Mouse (Mus musculus) stomach, embryonic 14.5 days (tissue): ENCODE measurements around the gene Trim2. TPM values are rescaled to one million over a fixed set of nuclear protein-coding genes. Genes with fewer than 3 reads are reported as not detected.
A peak's percentile ranks its signal among the peaks of the same experiment; 100 is the strongest.

Source experiments
- ATAC-seq: fragments of 200-750 bp; cut with Nextera tagmentation; 2 replicates; pipeline ENCODE4 v1.8.0; 2017; ENCODE audit warnings: low read depth, moderate TSS enrichment; ENCODE audit not compliant: insufficient number of reproducible peaks, insufficient read depth, low FRiP score
- H3K27ac ChIP-seq: fragments of 300-500 bp; sonication (generic); 2 replicates; pipeline ENCODE4 v1.5.1; 2014; ENCODE audit warnings: mild to moderate bottlenecking, low read length, moderate library complexity, mixed read lengths
- H3K27me3 ChIP-seq: fragments of 300-500 bp; sonication (generic); 2 replicates; pipeline ENCODE4 v1.6.1; 2014; ENCODE audit warnings: low read length, control low read depth, mixed read lengths; ENCODE audit not compliant: control insufficient read depth, insufficient read depth
- H3K36me3 ChIP-seq: fragments of 300-500 bp; sonication (generic); 2 replicates; pipeline ENCODE4 v1.6.1; 2014; ENCODE audit warnings: mild to moderate bottlenecking, control low read depth, low read length, moderate library complexity, mixed read lengths; ENCODE audit not compliant: control insufficient read depth, insufficient read depth
- H3K4me1 ChIP-seq: fragments of 300-500 bp; sonication (generic); 2 replicates; pipeline ENCODE4 v1.6.1; 2014; ENCODE audit warnings: low read length, control low read depth, mixed read lengths; ENCODE audit not compliant: control insufficient read depth, insufficient read depth
- H3K4me2 ChIP-seq: fragments of 300-500 bp; sonication (generic); replicated peaks from 2 replicates; pipeline ENCODE4 v1.6.1; 2014; ENCODE audit warnings: low read depth, low read length, control low read depth
- H3K4me3 ChIP-seq: fragments of 300-500 bp; sonication (generic); 2 replicates; pipeline ENCODE4 v1.5.1; 2014; ENCODE audit warnings: low read depth, low read length, control low read depth
- H3K9ac ChIP-seq: fragments of 300-500 bp; sonication (generic); replicated peaks from 2 replicates; pipeline ENCODE4 v1.6.1; 2014; ENCODE audit warnings: low read depth, mild to moderate bottlenecking, control low read depth, low read length, moderate library complexity, mixed read lengths
- H3K9me3 ChIP-seq: fragments of 300-500 bp; sonication (generic); 2 replicates; pipeline ENCODE4 v1.6.1; 2016; ENCODE audit warnings: low read depth, low read length, control low read depth; ENCODE audit not compliant: control insufficient read depth
- WGBS: fragments of 180-500 bp; shearing (Covaris S2); extraction: QIAGEN DNeasy Blood & Tissue Kit; methylation state at CpG from one replicate; pipeline ENCODE4 v1.1.7; 2014; 5-methylcytosine and 5-hydroxymethylcytosine counted together
- polyA plus RNA-seq: library from polyadenylated mRNA; unstranded; fragments of >200 nt; fragmentation: Nextera tagmentation; extraction: Ambion mirVana; gene quantifications from 2 replicates; pipeline ENCODE4 v1.2.1, GENCODE M21; 2014

Gene Trim2
- polyA plus RNA-seq, 1 experiment from 2014 or later, result 37.1 TPM

DNA sequence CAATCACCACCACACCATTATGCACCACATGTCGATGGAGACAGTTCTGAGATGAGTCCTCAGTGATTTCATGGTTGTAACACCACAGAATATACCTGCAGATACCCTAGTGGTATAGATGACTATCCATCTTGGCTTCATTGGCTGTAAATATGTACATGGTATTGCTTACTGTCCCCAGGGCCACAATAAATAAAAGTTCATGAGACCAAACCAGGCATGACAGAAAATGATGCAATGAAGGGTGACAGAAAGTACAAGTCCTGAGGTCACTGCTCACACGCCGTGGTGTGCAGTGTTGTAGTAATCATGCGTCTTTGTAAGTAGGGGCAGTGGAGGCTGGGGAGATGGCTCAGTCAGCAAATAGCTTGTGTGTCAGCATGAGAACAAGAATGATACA, 65.6 kb downstream of the Trim2 start:
- H3K9me3 ChIP-seq, result no peaks in the 10 kb centered on the region
- no peak overlapping the region for H3K27ac ChIP-seq
- no peaks in the 10 kb centered on the region for H3K36me3 ChIP-seq
- 93% methylated on average over 4 of the region's 4 CpGs for WGBS
- no peak overlapping the region for H3K4me2 ChIP-seq
- H3K4me1 ChIP-seq, result no peaks in the 10 kb centered on the region
- no peak overlapping the region for H3K9ac ChIP-seq
- H3K27me3 ChIP-seq, result no peaks in the 10 kb centered on the region
- no peak overlapping the region for H3K4me3 ChIP-seq
- no peak for ATAC-seq

DNA sequence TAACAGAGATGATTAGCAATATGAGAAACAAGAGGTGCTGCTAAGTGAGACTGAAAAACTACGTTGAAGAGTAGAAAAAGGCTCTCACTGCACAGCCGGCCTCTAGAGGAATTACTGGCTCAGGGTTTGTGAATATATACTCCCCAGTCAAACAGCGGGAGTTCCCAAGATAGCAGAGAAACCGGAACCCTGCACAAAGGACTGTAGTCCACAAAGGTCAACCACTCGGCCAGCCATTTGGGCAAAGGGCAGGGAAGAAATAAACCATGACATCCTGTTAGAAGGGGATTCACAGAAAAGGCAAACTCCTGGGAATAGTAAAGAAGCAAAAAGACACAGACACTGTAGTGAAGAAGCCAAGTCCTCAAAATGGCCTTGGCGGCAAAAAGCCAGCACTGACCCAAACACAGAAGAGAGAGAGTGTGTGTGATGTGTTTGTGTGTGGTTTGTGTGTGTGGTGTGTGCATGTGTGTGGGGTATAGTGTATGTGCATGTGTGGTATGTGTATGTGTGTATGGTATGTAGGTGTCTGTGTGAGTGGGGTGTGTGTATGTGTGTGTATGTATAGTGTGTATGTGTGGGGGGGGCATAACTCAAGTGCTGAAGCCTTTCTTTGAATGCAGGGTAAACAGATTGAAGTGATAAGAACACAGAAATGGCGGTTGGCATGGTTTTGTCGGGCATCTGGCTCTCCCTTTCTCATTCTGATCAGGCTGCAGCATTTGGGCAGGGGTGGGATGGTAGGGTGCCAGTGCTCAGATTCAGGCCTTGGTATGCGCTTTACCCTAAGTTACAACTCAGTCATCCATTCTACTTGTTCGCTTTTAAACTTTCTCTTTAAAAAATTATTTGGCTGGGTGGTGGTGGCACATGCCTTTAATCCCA, 71.0 kb downstream of the Trim2 start:
- no peak overlapping the region for H3K27ac ChIP-seq

DNA sequence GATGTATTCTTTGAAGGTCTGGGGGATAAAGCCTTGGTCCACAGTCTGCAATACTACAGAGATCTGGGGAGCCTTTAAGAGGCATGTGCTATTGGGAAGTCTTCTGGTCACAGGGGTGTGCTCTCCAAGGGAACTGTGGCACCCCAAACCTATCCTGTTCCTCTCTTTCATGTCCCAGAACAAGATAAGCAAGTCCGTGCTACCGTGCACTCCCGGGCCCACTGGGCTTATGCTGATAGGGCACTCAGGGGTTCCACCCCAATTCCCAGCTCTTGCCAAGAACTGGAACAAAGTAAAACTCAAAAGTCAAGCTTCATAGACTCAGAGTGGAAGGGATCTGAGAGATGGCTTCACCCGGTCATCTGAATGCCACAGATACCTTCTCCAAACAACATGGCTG, 72.1 kb downstream of the Trim2 start:
- Histone ChIP-seq H3K27me3 (no peaks in the 10 kb centered on the region), H3K4me1 (0 out of 2 replicates have a peak, but pooled peaks cover 5% of the 10 kb centered on the region), H3K27ac (no peak overlapping the region), H3K4me3 (no peak overlapping the region), H3K9me3 (no peaks in the 10 kb centered on the region), H3K36me3 (no peaks in the 10 kb centered on the region), H3K9ac (no peak overlapping the region), H3K4me2 (no peak overlapping the region)
- ATAC-seq, result no peak
- 87% methylated on average over 4 of the region's 4 CpGs for WGBS

More for the DNA sequence above, 71.0 kb downstream of the Trim2 start:
- Histone ChIP-seq H3K4me1 (0 out of 2 replicates have a peak, but pooled peaks cover 5% of the 10 kb centered on the region), H3K4me3 (no peak overlapping the region), H3K27me3 (no peaks in the 10 kb centered on the region), H3K9ac (no peak overlapping the region), H3K4me2 (no peak overlapping the region), H3K36me3 (no peaks in the 10 kb centered on the region), H3K9me3 (no peaks in the 10 kb centered on the region)
- WGBS, result 49% methylated on average over 10 of the region's 10 CpGs
- ATAC-seq, result no peak

DNA sequence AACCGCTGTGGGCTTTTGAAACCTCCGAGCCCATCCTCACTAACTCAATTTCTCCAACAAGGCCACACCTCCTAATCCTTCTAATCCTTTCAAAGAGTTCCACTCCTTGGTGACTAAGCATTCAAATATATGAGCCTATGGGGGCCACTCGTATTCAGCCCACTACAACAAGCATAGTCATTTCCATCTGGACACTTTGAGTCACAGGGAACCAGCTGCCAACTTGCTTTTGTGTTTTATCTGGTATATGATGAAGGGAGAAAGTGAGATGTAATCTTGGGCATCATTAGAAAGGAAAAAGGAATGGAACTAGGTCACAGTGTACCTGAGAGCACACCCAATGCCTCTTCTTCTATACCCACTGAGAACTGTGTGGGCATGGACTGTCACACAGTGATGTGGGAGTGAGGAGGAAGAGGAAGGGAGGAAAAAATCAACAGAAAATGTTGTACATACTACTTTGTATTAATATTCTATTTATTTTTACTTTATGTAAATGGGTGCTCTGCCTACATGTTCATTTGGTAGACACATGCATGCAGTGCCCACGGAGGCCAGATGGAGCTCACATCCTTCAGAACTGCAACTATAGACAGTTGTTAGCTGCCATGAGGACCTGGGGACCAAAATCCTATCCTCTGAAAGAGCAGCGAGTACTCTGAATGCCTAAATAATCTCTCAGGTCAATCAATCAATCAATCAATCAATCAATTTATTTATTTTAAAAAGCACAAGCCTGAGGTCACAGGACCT, 72.8 kb downstream of the Trim2 start:
- no peak overlapping the region for H3K4me3 ChIP-seq
- ATAC-seq, result no peak
- 81% methylated on average over 5 of the region's 5 CpGs for WGBS
- H3K9me3 ChIP-seq, result no peaks in the 10 kb centered on the region
- H3K36me3 ChIP-seq, result no peaks in the 10 kb centered on the region
- no peak overlapping the region for H3K27ac ChIP-seq
- no peak overlapping the region for H3K4me2 ChIP-seq
- no peak overlapping the region for H3K9ac ChIP-seq
- H3K27me3 ChIP-seq, result no peaks in the 10 kb centered on the region
- H3K4me1 ChIP-seq, result 0 out of 2 replicates have a peak, but pooled peaks cover 7% of the 10 kb centered on the region

DNA sequence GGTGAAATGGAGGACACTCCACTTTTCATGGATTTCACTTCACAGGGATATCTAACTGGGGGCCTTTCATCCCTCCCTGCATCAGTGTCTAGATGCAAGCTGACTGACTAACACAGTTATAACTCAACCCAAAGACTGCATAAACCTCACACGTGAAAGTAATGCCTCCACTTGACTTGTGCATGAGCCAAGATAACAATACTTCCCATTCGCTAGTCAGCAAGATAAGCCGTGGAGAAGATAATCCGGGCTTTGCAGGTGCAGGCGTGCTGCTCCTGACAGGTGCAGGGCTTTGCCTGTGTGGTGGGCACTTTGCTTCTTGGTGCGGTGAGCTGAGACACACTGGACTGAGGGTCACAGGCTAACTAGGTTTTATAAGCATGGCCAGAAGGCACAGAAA, 74.4 kb downstream of the Trim2 start:
- 71% methylated on average over 6 of the region's 6 CpGs for WGBS
- H3K4me2 ChIP-seq, result no peak overlapping the region
- H3K9ac ChIP-seq, result no peak overlapping the region
- peaks cover 8% of the 10 kb centered on the region; the same call in 1 of the 2 replicates for H3K4me1 ChIP-seq
- no peaks in the 10 kb centered on the region for H3K9me3 ChIP-seq
- H3K27me3 ChIP-seq, result no peaks in the 10 kb centered on the region
- no peak for ATAC-seq
- H3K27ac ChIP-seq, result no peak overlapping the region
- H3K36me3 ChIP-seq, result no peaks in the 10 kb centered on the region
- no peak overlapping the region for H3K4me3 ChIP-seq

DNA sequence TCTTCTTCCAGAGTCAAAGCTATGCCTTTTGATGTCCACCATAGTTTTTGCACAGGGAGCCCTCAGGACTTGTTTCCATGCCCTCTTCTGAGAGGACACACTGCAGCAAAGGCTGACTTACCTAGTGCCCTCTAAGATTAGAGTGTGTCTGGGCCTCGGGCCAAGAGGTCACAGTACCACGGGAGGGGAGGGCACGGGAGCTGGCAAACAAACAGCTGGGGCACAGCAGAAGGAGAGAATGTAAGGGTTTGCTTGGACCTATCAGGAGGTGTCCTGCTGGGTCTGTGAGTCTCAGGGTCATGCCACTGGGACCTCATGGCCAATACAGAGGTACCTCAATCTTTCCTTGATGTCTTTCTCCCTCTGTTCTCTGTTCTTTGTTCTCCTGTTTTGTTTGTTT, 75.7 kb downstream of the Trim2 start:
- Histone ChIP-seq H3K4me1 (peaks cover 8% of the 10 kb centered on the region; the same call in 1 of the 2 replicates), H3K36me3 (no peaks in the 10 kb centered on the region), H3K27me3 (no peaks in the 10 kb centered on the region), H3K4me3 (no peak overlapping the region), H3K9ac (no peak overlapping the region), H3K4me2 (no peak overlapping the region), H3K9me3 (no peaks in the 10 kb centered on the region), H3K27ac (no peak overlapping the region)
- no peak for ATAC-seq
- WGBS, result 26% methylated on average over 3 of the region's 3 CpGs

DNA sequence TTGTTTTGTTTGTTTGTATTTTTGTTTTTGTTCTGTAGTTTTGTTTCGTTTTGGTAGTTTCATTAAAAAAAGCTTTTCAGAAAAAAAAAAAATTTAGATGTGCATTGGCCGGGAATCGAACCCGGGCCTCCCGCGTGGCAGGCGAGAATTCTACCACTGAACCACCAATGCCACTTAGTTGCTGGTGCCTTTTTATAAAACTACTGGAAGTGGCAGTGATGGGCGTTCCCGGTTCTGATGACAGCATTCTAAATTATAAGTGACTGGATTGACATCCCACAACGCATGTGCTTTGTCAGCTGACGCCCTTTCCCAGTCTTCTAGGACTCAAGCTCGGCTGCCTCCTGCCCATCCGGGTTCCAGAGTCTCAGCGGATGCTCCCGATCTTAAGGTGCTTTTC, 77.8 kb downstream of the Trim2 start:
- H3K36me3 ChIP-seq, result no peaks in the 10 kb centered on the region
- peak overlapping the region; percentile 74 for H3K4me2 ChIP-seq
- H3K27ac ChIP-seq, result no peak overlapping the region
- H3K9me3 ChIP-seq, result no peaks in the 10 kb centered on the region
- H3K27me3 ChIP-seq, result no peaks in the 10 kb centered on the region
- no peak overlapping the region for H3K9ac ChIP-seq
- peaks cover 4% of the 10 kb centered on the region; the same call in 1 of the 2 replicates for H3K4me1 ChIP-seq
- peak overlapping the region; percentile 39 for H3K4me3 ChIP-seq
- ATAC-seq, result no peak
- 12% methylated on average over 15 of the region's 15 CpGs for whole genome bisulfite sequencing

DNA sequence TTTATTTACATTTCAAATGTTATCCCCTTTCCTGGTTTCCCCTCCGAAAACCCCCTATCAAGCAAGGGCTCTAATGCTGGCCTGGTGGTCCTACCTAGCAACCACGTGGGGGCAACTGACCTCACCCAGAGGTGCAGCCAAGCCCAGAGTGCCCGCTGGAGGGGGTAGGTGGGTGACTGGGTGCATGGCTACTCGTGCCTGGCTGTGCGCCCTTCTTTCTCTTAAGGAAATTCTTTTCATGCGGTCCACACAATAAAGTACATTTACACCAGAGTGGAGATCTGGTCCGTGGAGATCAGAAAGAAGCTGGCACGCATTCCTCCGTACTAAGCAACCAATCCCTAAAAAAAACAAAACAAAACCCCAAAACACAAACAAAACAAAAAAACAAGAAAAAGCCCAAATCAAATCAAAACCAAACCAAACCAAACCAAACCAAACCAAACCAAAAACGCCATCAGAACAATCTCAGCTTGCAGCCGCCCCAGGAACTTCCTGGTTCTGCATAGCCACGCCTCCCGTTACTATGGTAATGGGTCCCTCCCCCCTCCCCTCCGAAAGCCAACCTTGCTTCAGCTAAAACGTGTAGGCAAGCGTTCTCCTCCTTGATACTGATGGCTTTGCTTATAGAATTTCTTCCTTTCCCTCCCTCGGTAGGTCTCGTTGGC, 78.3 kb downstream of the Trim2 start:
- H3K4me2 ChIP-seq, result peak overlapping the region; percentile 74
- H3K36me3 ChIP-seq, result no peaks in the 10 kb centered on the region
- H3K27ac ChIP-seq, result peak overlapping the region; percentile 78
- WGBS, result under 1% methylated on average over 18 of the region's 18 CpGs
- peak overlapping the region; percentile 39 for H3K4me3 ChIP-seq
- no peaks in the 10 kb centered on the region for H3K27me3 ChIP-seq
- peaks cover 4% of the 10 kb centered on the region; the same call in 1 of the 2 replicates for H3K4me1 ChIP-seq
- ATAC-seq, result peak; percentile 28; the same call in 1 of the 2 replicates
- no peaks in the 10 kb centered on the region for H3K9me3 ChIP-seq
- H3K9ac ChIP-seq, result peak overlapping the region; percentile 42
